Mouse (Mus musculus): ENCODE measurements at regions not wholly inside any gene's neighbourhood (a gene's known extent, or its start where the extent isn't known, plus 50 kb on each side); places are given as distances from the start of the nearest gene placed in this dataset.

DNA sequence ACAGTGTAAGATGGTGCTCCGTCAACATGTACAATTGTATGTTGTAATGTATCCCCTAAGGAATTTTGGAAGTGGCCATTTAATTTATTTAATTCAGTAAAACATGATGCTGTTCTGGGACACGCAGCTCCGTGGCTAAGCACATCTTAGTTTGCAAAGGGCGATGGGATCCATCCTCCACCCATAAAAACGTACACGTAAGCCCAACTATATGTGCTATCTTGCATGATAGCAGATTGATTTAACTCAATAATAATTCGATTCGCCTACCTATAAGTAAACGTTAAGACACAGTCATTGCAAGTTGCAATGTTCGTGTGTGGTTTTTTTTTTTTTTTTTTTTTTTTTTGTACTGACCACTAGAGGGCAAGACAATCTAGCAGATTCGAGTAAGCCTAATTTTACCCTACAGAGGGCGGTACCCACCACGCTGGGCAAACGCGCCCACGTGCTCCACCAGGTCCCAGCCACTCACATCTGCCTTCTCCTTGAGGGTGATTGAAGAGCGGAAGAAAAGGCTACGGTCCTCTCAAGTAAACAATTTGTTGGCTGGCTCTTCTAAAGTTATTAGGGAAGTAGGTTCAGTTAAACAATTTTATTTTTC lies 240.8 kb upstream of the Lrig3 start:
- peak; percentile 92 for DNase-seq (ENCODE audit: low read depth, low spot score)

GRCm38 (mm10) chr10:125725681-125726139 lies 240.3 kb upstream of the Lrig3 start:
- peak; percentile 91 for DNase-seq (ENCODE audit: low read depth, low spot score)

DNA sequence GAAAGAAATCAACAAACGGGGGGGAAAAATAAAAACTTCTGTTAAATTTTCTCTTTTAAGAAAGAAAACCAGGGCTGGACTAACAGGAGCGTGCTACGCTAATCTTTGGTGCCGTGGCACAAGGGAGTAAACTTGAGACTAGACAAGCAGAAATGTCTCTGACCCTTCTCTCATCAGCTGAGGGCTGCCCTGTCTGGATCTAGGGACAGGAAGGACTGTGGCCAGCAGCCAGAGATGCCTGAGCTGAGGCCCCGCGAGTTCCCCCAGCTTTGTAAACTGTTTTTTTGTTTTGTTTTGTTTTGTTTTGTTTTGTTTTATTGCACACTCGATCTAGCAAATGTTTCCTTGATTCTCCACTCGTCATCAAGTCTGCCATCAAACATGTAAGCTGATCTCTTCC lies 239.4 kb upstream of the Lrig3 start:
- no peak for DNase-seq (ENCODE audit: low read depth, low spot score)

- no peak for DNase-seq (ENCODE audit: low read depth, low spot score)
Measured at GRCm38 (mm10) chr10:125735744-125736494, 230.0 kb upstream of the Lrig3 start.

GRCm38 (mm10) chr10:125743181-125743580 lies 222.8 kb upstream of the Lrig3 start:
- no peak for DNase-seq (ENCODE audit: low read depth, low spot score)

DNA sequence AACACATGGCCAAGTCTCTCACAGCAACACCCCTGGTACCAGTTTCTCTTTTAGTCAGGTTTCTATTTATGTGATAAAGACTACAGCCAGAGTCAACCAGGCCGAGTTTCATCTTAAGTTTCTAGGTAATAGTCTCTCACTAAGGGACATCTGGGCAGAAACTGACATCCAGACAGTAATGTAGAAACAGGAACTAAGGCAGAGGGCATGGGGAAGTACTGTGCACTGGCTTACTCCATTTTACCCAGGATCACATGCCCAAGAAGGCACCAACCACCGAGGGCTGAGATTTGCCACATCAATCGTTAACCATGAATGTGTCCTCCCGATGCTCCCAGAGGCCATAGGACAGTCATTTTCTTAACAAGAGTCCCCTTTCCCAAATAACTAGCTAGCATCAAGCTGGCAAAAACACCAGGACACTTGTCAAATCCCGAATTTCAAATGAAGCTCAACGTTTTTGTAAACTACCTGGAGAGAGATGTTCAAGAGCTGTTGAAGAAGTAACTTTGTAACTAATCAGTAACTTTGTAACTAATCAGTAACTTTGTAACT lies 216.9 kb upstream of the Lrig3 start:
- DNase-seq (ENCODE audit: low read depth, low spot score) = no peak

GRCm38 (mm10) chr10:125752506-125753218 lies 213.3 kb upstream of the Lrig3 start:
- no peak for DNase-seq (ENCODE audit: low read depth, low spot score)

DNA sequence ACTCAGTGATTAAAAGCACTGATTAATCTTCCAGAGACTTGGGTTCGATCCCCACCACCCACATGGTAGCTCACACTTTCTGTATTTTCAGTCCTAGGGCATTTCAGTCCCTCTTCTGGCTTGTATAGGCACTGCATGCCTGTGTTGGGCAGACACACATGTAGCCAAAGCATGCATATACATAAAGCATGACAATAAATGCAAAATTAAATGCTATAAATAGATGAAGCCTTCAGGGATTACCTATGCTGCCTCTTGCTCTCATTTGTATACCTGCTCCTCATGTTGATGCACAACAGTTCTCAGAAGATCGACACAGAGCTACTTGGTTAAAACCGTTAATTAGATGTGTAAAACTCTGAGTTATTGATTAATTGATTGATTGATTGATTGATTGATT lies 206.8 kb upstream of the Lrig3 start:
- no peak for DNase-seq (ENCODE audit: low read depth, low spot score)

- DNase-seq (ENCODE audit: low read depth, low spot score) = no peak
Measured at GRCm38 (mm10) chr10:125762367-125763068, 203.4 kb upstream of the Lrig3 start.

GRCm38 (mm10) chr10:125764402-125765102 lies 201.4 kb upstream of the Lrig3 start:
- DNase-seq (ENCODE audit: low read depth, low spot score) = peak; percentile 82

- no peak for DNase-seq (ENCODE audit: low read depth, low spot score)
Measured at GRCm38 (mm10) chr10:125765103-125765820, 200.7 kb upstream of the Lrig3 start.

DNA sequence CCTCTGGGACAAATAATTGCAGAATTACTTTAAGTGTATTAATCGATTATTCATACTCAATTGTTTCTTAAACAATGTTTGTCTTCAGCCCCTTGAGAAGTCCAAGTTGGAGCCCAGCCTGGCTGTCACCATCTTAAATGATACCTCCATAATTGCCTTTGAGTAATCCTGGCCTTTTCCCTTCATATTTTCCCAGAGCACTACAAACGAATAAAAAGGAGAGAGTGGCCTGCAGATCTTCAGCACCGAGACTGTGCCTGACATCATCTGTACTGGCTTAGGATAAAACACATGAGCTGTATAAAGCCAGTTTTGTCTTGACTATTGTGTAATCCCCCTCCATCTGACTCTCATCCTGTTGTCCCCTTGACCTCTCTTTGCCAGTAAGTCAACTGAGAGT lies 197.7 kb upstream of the Lrig3 start:
- DNase-seq (ENCODE audit: low read depth, low spot score) = no peak

- no peak for DNase-seq (ENCODE audit: low read depth, low spot score)
Measured at GRCm38 (mm10) chr10:125773541-125773940, 192.4 kb upstream of the Lrig3 start.

DNA sequence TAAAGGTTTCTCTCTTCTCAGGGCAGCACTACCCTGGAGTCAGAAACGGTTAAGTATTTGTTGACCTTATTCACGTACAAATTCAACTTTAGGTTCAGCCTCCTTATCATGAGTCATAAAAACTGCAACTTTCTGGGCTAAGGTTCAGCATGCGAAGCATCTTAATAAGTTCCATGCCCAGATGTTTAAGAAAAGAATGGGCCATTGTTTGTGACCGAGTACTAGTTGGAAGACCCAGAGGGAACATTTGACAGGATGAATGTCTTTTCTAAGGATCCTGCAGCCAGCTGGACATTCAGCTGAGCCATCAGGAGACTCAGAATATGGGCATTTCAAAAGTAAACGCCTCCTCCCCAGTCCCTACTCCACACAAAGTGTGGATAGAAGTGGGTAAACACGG lies 183.5 kb upstream of the Lrig3 start:
- no peak for DNase-seq (ENCODE audit: low read depth, low spot score)

DNA sequence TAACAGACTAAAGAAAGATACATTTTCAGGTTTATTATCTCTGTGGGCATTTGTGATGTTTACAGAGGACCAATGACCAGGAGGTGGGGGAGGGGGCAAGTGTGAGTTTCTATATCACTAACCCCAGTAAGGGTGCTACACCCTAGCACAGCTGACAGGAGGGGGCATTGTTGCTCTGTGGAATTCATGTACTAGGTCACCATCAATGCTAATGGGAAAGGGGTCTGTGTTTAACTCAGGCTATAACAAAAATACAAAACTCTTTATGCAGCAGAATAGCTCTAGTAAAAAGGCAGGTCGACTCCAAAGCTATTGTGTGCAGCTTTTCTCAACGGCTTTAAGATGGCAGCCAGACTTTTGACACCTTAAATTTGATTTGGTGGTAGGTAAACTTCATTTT lies 181.1 kb upstream of the Lrig3 start:
- DNase-seq (ENCODE audit: low read depth, low spot score) = no peak

GRCm38 (mm10) chr10:125785448-125786196 lies 180.3 kb upstream of the Lrig3 start:
- no peak for DNase-seq (ENCODE audit: low read depth, low spot score)

DNA sequence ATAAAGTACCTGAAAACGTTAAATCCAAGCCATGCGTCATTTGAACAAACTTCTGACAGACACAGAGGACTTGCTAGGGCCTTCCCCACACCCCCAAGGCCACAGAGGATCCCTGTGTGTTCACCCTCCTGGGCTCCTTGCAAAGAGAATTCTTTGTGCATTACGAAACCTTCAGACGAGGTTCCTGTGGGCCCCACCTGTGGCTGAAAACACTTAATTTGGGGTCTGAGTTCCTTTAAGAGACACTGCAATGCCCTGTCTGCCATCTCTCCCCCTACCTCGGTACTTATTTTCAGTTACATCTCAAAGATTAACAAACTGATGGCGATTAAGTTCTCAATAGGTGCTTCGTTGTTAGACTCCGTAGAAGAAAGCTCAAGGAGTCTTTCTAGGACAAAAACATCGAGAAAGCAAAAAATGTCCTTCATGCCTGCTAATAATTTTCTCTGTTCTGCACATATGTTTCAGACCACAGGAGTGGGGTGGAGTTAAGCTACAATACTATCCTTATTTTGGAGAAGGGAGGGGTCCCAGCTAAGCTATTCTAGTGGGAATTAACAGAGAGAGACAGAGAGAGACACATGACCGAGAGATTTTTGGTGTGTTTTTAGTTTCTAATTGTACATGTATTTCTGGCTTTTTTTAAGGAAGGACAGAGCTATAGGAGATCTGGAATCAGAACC lies 179.6 kb upstream of the Lrig3 start:
- no peak for DNase-seq (ENCODE audit: low read depth, low spot score)

- no peak for DNase-seq (ENCODE audit: low read depth, low spot score)
Measured at GRCm38 (mm10) chr10:125786880-125787337, 179.1 kb upstream of the Lrig3 start.

DNA sequence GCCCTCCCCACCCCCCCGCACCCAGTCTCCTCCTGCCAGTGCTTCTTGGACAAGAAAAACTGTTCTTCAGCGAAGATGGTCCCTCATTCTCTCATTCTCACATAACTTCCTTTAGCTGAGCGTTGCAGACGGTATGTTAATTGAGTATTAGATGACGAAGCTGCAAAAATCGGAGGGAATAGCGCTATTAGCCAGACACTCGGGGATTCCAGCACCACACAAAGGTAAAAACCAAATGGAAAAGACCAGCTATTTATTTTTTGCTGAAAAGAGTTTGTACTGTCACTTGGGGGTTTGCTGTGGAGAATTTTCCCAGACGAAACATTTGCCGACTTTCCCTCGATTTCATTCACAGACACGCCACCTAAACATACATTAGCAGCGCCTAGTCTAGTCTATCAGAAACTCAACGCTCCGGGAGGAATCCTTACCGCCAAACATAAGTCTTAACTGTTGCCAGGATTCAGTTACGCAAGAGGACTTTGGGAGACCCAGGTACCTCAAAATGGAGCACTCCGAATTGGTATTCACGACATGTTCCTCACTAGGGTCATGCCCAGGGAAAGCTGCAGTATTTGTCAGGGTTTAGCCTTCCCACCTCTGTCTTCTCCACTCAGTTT lies 178.4 kb upstream of the Lrig3 start:
- DNase-seq (ENCODE audit: low read depth, low spot score) = no peak
